8 mouse cellular contexts compared by ENCODE assay signal in the genomic region with DNA sequence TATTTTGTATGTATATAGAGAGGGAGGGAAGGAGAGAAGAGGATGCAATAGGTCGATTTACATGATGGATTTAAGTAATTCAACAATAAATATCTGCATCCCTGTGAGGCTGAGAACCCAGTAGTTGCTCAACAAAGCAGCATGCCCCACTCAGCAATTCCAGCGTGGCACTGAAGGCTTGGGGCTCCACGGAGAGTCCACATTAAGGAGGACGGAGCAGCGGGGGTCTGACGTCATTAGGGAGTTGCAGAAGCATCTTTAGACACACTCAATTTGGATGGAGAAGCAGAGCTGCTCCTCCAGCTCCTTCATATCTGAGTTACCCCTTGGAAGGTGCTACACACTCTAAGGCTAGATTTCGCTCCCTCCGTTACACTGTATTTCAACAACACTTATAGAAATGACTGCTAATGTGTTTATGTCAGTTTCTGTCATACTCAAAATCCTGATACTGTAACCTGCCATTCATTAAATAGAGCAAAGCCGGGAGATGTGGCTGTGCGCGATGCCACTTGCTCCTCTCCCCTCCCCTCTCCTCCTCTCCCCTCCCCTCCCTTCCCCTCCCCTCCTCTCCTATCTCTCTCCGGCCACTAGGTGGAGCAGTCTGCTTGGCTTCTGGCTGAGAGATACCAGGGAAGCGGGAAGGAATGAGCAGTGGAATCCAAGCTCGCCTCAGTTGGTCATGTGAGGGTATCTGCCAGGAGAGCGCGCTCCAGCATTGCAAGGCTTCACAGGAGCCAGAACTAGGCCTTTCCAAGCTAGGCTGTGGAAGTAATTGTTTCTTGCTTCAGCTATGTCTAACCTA. TPM values are rescaled to one million over a fixed set of nuclear protein-coding genes. Genes with fewer than 3 reads are reported as not detected.
DNase-seq lines count a peak whose midpoint lies in the region; ATAC-seq lines count a peak whose summit lies in the region.

No protein-coding gene starts in this region.

- DNase-seq in R1 (ENCODE audit: low read depth, low spot score) = peak; percentile 92
- peak; percentile 36 for DNase-seq in cerebellum, adult 9-11 months
- DNase-seq in frontal cortex, postnatal 25 days (ENCODE audit: low spot score in 2 of 2) = peak; percentile 40 to 53
- peak; percentile 46 for DNase-seq in hindlimb bud, embryonic 11.5 days (ENCODE audit: extremely low spot score, low read depth, low spot score)
- DNase-seq in left cerebral cortex, adult 18-20 months (ENCODE audit: low spot score in 2 of 2) = peak; percentile 69 to 72
- DNase-seq in right cerebral cortex, postnatal 14 days = peak; percentile 75
- peak; percentile 82 for DNase-seq in yolk sac, embryonic 10.5 days (ENCODE audit: low spot score)

- ATAC-seq in megakaryocyte, adult 5-6 weeks (ENCODE audit: poor library complexity, severe bottlenecking) = peak; percentile 71

RNA-seq across cellular contexts. Expression of gene Taar6, which starts 6.3 kb away (rescaled TPM):
- total RNA-seq in left cerebral cortex, adult 18-20 months (2021) = not detected
- total RNA-seq in megakaryocyte, adult 5-6 weeks (2015) = not detected in 2 replicates
- total RNA-seq in megakaryocyte, adult 5-6 weeks (2017) = not detected in 2 replicates

RNA-seq across cellular contexts. Expression of gene Taar5, which starts 8.6 kb away (rescaled TPM):
- total RNA-seq in left cerebral cortex, adult 18-20 months (2021) = not detected
- not detected in 2 replicates for total RNA-seq in megakaryocyte, adult 5-6 weeks (2015)
- not detected in 2 replicates for total RNA-seq in megakaryocyte, adult 5-6 weeks (2017)

RNA-seq across cellular contexts. Expression of gene Taar7a, which starts 14.2 kb away (rescaled TPM):
- not detected for total RNA-seq in left cerebral cortex, adult 18-20 months (2021)
- total RNA-seq in megakaryocyte, adult 5-6 weeks (2015) = not detected in 2 replicates
- not detected in 2 replicates for total RNA-seq in megakaryocyte, adult 5-6 weeks (2017)

RNA-seq across cellular contexts. Expression of gene Taar4, which starts 18.8 kb away (rescaled TPM):
- total RNA-seq in left cerebral cortex, adult 18-20 months (2021) = not detected
- total RNA-seq in megakaryocyte, adult 5-6 weeks (2015) = not detected in 2 replicates
- total RNA-seq in megakaryocyte, adult 5-6 weeks (2017) = not detected in 2 replicates

RNA-seq across cellular contexts. Expression of gene Taar7b, which starts 20.6 kb away (rescaled TPM):
- not detected for total RNA-seq in left cerebral cortex, adult 18-20 months (2021)
- not detected in 2 replicates for total RNA-seq in megakaryocyte, adult 5-6 weeks (2015)
- not detected in 2 replicates for total RNA-seq in megakaryocyte, adult 5-6 weeks (2017)

Comparison
In these comparisons a context has a peak if more than half of its experiments do, and no peak if none do; other contexts are left out.
1. Peak in every context shown above with its lines: DNase-seq and ATAC-seq.
2. DNase-seq: peak in every context shown above with its lines; median percentile 92 in R1; 82 in yolk sac, embryonic 10.5 days; 75 in right cerebral cortex, postnatal 14 days; 70 in left cerebral cortex, adult 18-20 months; 46 in frontal cortex, postnatal 25 days; 46 in hindlimb bud, embryonic 11.5 days; 36 in cerebellum, adult 9-11 months.